Mouse (Mus musculus) forebrain, embryonic 15.5 days (tissue): ENCODE data around the gene Palb2. TPM values are rescaled to one million over a fixed set of nuclear protein-coding genes. Genes with fewer than 3 reads are reported as not detected.
"Not testable (repeated sequence)": the region's sequence is repeated elsewhere in the genome, so short reads cannot be mapped to it uniquely, and the experiment has no call there.

Experiments used
- ATAC-seq: fragments of 200-750 bp; cut with Nextera tagmentation; replicated peaks from 2 replicates; pipeline ENCODE4 v1.8.0; 2017; ENCODE audit warnings: mild to moderate bottlenecking, moderate TSS enrichment, moderate library complexity
- H3K27ac ChIP-seq: fragments of 300-500 bp; sonication (generic); replicated peaks from 2 replicates; pipeline ENCODE4 v1.5.1; 2015; ENCODE audit warnings: mild to moderate bottlenecking, inconsistent platforms
- H3K27me3 ChIP-seq: fragments of 300-500 bp; sonication (generic); 2 replicates; pipeline ENCODE4 v1.6.1; 2015; ENCODE audit warnings: inconsistent platforms
- H3K36me3 ChIP-seq: fragments of 300-500 bp; sonication (generic); 2 replicates; pipeline ENCODE4 v1.6.1; 2015; ENCODE audit warnings: mild to moderate bottlenecking, inconsistent platforms
- H3K4me1 ChIP-seq: fragments of 300-500 bp; sonication (generic); 2 replicates; pipeline ENCODE4 v1.6.1; 2015; ENCODE audit warnings: inconsistent platforms
- H3K4me2 ChIP-seq: fragments of 300-500 bp; sonication (generic); replicated peaks from 2 replicates; pipeline ENCODE4 v1.6.1; 2015; ENCODE audit warnings: mild to moderate bottlenecking, inconsistent platforms
- H3K4me3 ChIP-seq: fragments of 300-500 bp; sonication (generic); 2 replicates; pipeline ENCODE4 v1.5.1; 2015; ENCODE audit warnings: mild to moderate bottlenecking, inconsistent platforms
- H3K9ac ChIP-seq: fragments of 300-500 bp; sonication (generic); replicated peaks from 2 replicates; pipeline ENCODE4 v1.6.1; 2015; ENCODE audit warnings: mild to moderate bottlenecking, inconsistent platforms
- H3K9me3 ChIP-seq: fragments of 300-500 bp; sonication (generic); 2 replicates; pipeline ENCODE4 v1.6.1; 2016; ENCODE audit warnings: inconsistent platforms
- WGBS: fragments of 180-500 bp; shearing (Covaris S2); methylation state at CpG from one replicate; pipeline ENCODE4 v1.1.7; 2015; ENCODE audit warnings: mixed read lengths; 5-methylcytosine and 5-hydroxymethylcytosine counted together
- polyA plus RNA-seq: library from polyadenylated mRNA; unstranded; fragments of >200 nt; fragmentation: Nextera tagmentation; extraction: Ambion mirVana; gene quantifications from 2 replicates; pipeline ENCODE4 v1.2.1, GENCODE M21; 2015

Gene Palb2
- polyA plus RNA-seq, 1 experiment from 2014 or later = 8.0 TPM

GRCm38 (mm10) chr7:122137071-122137470 is 4.3 kb upstream of the Palb2 start:
- Histone ChIP-seq H3K4me2 (no peak overlapping the region), H3K27ac (no peak overlapping the region), H3K9ac (no peak overlapping the region), H3K36me3 (peaks cover 68% of the 10 kb centered on the region), H3K4me1 (peaks cover 14% of the 10 kb centered on the region), H3K9me3 (no peaks in the 10 kb centered on the region), H3K4me3 (no peak overlapping the region), H3K27me3 (no peaks in the 10 kb centered on the region)
- no peak for ATAC-seq

DNA sequence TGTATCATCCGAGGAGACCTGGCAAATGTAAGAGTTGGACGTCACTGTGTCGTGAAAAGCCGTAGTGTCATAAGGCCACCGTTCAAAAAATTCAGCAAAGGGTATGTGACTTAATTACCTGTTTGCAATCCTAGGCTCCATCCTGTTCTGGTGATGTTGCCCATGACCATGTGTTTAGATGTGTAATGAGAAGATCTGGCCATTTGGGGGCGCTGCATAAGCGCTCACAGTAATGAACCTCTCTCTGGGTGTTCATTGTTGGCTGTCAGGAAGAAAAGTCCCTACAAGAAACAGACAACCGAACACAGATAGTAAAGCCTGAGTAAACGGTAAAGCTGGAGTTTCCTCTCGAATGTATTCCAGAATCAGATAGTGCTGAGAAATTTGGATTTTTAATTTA is 2.3 kb upstream of the Palb2 start:
- Histone ChIP-seq H3K27me3 (no peaks in the 10 kb centered on the region), H3K27ac (no peak overlapping the region), H3K4me3 (no peak overlapping the region), H3K9me3 (no peaks in the 10 kb centered on the region), H3K4me1 (peaks cover 23% of the 10 kb centered on the region), H3K36me3 (peaks cover 50% of the 10 kb centered on the region), H3K9ac (no peak overlapping the region), H3K4me2 (no peak overlapping the region)
- WGBS = 74% methylated on average over 10 of the region's 10 CpGs
- ATAC-seq = no peak

DNA sequence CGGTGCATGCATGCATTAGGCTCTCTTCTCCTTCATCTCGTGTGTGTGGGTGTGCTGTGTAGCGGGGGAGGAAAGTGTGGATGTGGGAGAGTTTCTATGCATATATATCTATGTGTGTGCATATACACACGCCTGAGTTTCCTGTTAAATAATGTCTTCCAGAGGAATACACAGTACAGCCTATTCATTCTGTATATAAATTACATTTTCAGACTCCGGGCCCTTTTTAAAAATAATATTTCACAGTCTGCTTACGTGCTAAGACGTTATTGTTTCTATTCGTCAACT is 497 bp upstream of the Palb2 start:
- 18% methylated on average over 8 of the region's 8 CpGs for WGBS
- H3K4me1 ChIP-seq = peaks cover 23% of the 10 kb centered on the region
- peaks cover 34% of the 10 kb centered on the region for H3K36me3 ChIP-seq
- H3K4me2 ChIP-seq = peak overlapping the region; percentile 66
- ATAC-seq = no peak; the same call in none of the 2 replicates
- H3K27ac ChIP-seq = peak overlapping the region; percentile 73
- H3K9me3 ChIP-seq = no peaks in the 10 kb centered on the region
- H3K27me3 ChIP-seq = no peaks in the 10 kb centered on the region
- H3K4me3 ChIP-seq = peak overlapping the region; percentile 89
- H3K9ac ChIP-seq = peak overlapping the region; percentile 88

DNA sequence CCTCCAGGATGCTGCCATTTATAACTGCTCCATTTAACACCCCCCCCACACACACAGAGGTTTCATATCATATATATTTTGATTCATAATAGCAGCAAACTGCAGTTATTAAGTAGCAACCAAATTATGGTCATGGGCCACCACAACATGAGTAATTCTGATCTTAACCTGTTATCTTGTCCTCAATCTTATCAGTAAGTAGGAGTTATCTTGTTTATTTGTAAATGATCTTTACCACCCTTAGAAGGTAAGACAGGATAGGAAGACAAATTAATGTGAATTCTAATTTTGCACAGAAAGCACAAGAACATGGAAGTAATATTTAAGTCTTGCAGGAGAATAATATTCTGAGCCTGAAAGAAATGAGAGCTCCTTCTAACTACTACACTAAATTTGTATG is 951 bp downstream of the Palb2 start:
- Histone ChIP-seq H3K27me3 (no peaks in the 10 kb centered on the region), H3K9me3 (no peaks in the 10 kb centered on the region), H3K36me3 (peaks cover 32% of the 10 kb centered on the region), H3K27ac (no peak overlapping the region), H3K4me2 (peak overlapping the region; percentile 84), H3K4me1 (peaks cover 23% of the 10 kb centered on the region), H3K9ac (peak overlapping the region; percentile 88; the same call in 1 of the 2 replicates), H3K4me3 (peak overlapping the region; percentile 89)
- ATAC-seq = no peak

DNA sequence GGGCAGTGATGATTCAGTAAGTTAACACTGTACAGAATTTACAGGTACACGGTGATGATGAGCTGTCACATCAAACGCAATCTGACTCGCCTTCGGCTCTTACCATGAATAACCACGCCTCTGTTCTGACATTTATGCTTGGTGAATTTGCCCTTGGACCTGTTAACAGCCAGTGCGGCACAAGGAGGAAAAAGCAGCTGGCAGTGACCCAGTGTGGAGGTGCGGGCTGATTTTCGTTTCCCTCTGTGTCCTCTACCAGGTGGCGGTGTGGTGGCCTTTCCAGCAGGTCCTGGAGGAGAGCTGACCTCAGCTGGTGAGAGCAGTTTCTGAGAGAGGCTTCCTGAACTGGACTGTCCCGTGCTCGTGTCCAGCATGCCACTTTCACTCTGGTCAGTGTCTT is 5.8 kb downstream of the Palb2 start:
- WGBS = 94% methylated on average over 11 of the region's 11 CpGs
- no peaks in the 10 kb centered on the region for H3K9me3 ChIP-seq
- no peak overlapping the region for H3K4me2 ChIP-seq
- H3K4me3 ChIP-seq = no peak overlapping the region
- no peak overlapping the region for H3K27ac ChIP-seq
- H3K9ac ChIP-seq = no peak overlapping the region
- H3K4me1 ChIP-seq = peaks cover 8% of the 10 kb centered on the region
- H3K27me3 ChIP-seq = no peaks in the 10 kb centered on the region
- no peak for ATAC-seq
- H3K36me3 ChIP-seq = peaks cover 15% of the 10 kb centered on the region

DNA sequence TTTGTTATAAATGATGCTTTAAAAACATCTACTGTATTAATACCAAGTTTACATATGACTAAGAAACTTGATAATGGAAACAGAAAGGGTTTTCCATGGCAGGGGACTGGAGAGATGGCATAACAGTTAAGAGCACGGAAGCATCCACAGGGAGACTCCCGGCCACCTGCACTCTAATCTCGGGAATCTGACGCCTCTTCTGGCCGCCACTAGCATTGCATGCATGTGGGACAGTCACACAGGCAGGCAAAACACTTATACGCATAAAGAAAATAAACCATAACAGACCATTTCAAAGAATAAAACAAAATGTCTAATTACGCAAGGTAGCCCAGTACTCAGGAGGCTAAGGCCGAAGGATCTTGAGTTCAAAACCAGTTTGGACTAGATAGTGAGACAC is 7.1 kb downstream of the Palb2 start:
- no peak overlapping the region for H3K9ac ChIP-seq
- no peaks in the 10 kb centered on the region for H3K27me3 ChIP-seq
- H3K36me3 ChIP-seq = peaks cover 19% of the 10 kb centered on the region
- H3K4me1 ChIP-seq = no peaks in the 10 kb centered on the region
- H3K9me3 ChIP-seq = no peaks in the 10 kb centered on the region
- no peak for ATAC-seq
- 77% methylated on average over 8 of the region's 8 CpGs for WGBS
- H3K27ac ChIP-seq = no peak overlapping the region
- H3K4me2 ChIP-seq = no peak overlapping the region
- H3K4me3 ChIP-seq = no peak overlapping the region

GRCm38 (mm10) chr7:122123518-122123917 is 9.3 kb downstream of the Palb2 start:
- 90% methylated on average over 4 of the region's 4 CpGs for WGBS
- H3K4me1 ChIP-seq = no peaks in the 10 kb centered on the region
- H3K4me3 ChIP-seq = no peak overlapping the region
- no peaks in the 10 kb centered on the region for H3K27me3 ChIP-seq
- no peak overlapping the region for H3K4me2 ChIP-seq
- H3K9ac ChIP-seq = no peak overlapping the region
- H3K27ac ChIP-seq = no peak overlapping the region
- no peak for ATAC-seq
- no peaks in the 10 kb centered on the region for H3K9me3 ChIP-seq
- peaks cover 24% of the 10 kb centered on the region for H3K36me3 ChIP-seq

GRCm38 (mm10) chr7:122108206-122108605 is 24.6 kb downstream of the Palb2 start:
- Histone ChIP-seq H3K9me3 (no peaks in the 10 kb centered on the region), H3K27me3 (no peaks in the 10 kb centered on the region), H3K36me3 (peaks cover 10% of the 10 kb centered on the region), H3K9ac (no peak overlapping the region), H3K27ac (no peak overlapping the region), H3K4me1 (no peaks in the 10 kb centered on the region), H3K4me2 (no peak overlapping the region), H3K4me3 (no peak overlapping the region)
- ATAC-seq = no peak
- 97% methylated on average over 6 of the region's 6 CpGs for WGBS

- peak within 1 kb of the TSS; percentile 59; the same call in 1 of the 2 replicates for H3K27ac ChIP-seq
- peaks cover 10% of the 10 kb centered on the region; the same call in 1 of the 2 replicates for H3K36me3 ChIP-seq
- peak within 1 kb of the TSS; percentile 56 for H3K4me2 ChIP-seq
- peak; percentile 99 for ATAC-seq
- H3K4me1 ChIP-seq = peaks cover 25% of the 10 kb centered on the region
- H3K4me3 ChIP-seq = peak within 1 kb of the TSS; percentile 65
- under 1% methylated on average over 43 of the region's 43 CpGs for WGBS
- no peaks in the 10 kb centered on the region for H3K9me3 ChIP-seq
- peak within 1 kb of the TSS; percentile 85 for H3K9ac ChIP-seq
- H3K27me3 ChIP-seq = no peaks in the 10 kb centered on the region
Observed at GRCm38 (mm10) chr7:122101747-122102244, 31.0 kb downstream of the Palb2 start, which contains the start of gene Ndufab1. Gene Ndufab1, minus strand, starts transcription at chr7:122101886.

- H3K27me3 ChIP-seq, H3K9me3 ChIP-seq: not testable (repeated sequence)
- 6% methylated on average over 27 of the region's 28 CpGs for WGBS
- peak; percentile 64 for ATAC-seq
- Histone ChIP-seq H3K4me2 (peak overlapping the region; percentile 56), H3K9ac (peak overlapping the region; percentile 85), H3K4me1 (peaks cover 25% of the 10 kb centered on the region), H3K4me3 (peak overlapping the region; percentile 65), H3K36me3 (peaks cover 16% of the 10 kb centered on the region), H3K27ac (peak overlapping the region; percentile 59; the same call in 1 of the 2 replicates)
Observed at GRCm38 (mm10) chr7:122101014-122101746, 31.6 kb downstream of the Palb2 start.

GRCm38 (mm10) chr7:122099222-122099621 is 33.6 kb downstream of the Palb2 start:
- Histone ChIP-seq H3K4me3 (no peak overlapping the region), H3K27ac (no peak overlapping the region), H3K9ac (no peak overlapping the region), H3K4me1 (peaks cover 25% of the 10 kb centered on the region), H3K27me3 (no peaks in the 10 kb centered on the region), H3K4me2 (no peak overlapping the region), H3K9me3 (no peaks in the 10 kb centered on the region), H3K36me3 (peaks cover 35% of the 10 kb centered on the region)
- no peak for ATAC-seq
- 65% methylated on average over 4 of the region's 4 CpGs for WGBS

GRCm38 (mm10) chr7:122098009-122098408 is 34.8 kb downstream of the Palb2 start:
- Histone ChIP-seq H3K4me1 (peaks cover 25% of the 10 kb centered on the region), H3K9ac (no peak overlapping the region), H3K27me3 (no peaks in the 10 kb centered on the region), H3K27ac (no peak overlapping the region), H3K4me3 (no peak overlapping the region), H3K9me3 (no peaks in the 10 kb centered on the region), H3K36me3 (peaks cover 43% of the 10 kb centered on the region), H3K4me2 (no peak overlapping the region)
- WGBS = 96% methylated on average over 3 of the region's 3 CpGs
- no peak for ATAC-seq
